Mouse (Mus musculus): ENCODE results near the gene Dlg2.

DNA sequence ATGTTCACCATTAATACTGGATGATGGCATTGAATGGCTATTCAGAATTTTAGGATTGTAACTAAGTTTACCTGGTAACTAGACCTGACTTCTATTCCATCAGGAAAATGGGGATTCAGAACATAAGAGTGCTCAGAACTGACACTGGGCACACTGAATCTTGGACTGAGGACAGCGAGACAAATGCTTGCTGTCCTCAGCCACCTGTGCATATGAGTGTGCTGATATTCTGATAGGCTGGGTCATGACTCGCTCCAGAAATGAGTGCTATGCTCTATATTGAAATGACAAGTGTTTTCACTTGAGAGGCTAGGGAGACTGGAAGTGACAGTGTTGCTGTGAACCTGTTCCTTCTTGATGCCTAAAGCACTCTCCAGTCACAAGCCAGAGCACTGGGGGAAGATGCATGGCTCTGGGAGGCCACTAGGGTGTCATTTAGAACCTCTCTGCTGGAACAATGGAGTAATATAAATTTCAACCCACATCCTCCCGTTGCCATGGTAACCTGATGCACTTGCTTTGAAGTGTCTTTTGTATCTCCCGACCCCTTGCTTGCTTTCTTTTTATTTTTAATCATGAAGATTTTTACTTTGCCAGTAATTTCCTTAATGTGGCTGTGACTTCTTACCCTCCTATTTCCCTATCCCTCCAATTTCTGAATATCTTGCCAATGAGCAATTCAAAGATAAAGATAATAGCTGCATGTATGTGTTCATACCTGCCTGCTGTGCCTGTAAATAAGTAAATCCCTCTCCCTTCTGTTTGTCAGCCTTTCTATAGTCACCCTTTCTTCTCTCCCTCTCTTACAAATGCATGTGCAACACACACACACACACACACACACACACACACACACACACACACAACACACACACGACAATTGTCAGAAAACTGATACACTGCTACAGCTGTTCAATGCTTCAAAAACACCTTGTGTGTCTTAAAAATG lies 367.1 kb downstream of the Dlg2 start:
- no peak for TF ChIP-seq GATA1 (IDR thresholded peaks at IDR 0.05; ENCODE audit: borderline replicate concordance, low read length)
- no peak for TF ChIP-seq FLI1 (IDR thresholded peaks at IDR 0.05; ENCODE audit: low read length)
